Mouse (Mus musculus) skeletal muscle tissue, adult 2 months (tissue): ENCODE data around the gene Cdk9.
A peak's percentile ranks its signal among the peaks of the same experiment; 100 is the strongest.

Experiments used
- DNase-seq: peaks from one replicate; pipeline ENCODE4 v3.0.0-alpha.2; 2012; ENCODE audit warnings: low read depth, low spot score

The Cdk9 gene

DNA sequence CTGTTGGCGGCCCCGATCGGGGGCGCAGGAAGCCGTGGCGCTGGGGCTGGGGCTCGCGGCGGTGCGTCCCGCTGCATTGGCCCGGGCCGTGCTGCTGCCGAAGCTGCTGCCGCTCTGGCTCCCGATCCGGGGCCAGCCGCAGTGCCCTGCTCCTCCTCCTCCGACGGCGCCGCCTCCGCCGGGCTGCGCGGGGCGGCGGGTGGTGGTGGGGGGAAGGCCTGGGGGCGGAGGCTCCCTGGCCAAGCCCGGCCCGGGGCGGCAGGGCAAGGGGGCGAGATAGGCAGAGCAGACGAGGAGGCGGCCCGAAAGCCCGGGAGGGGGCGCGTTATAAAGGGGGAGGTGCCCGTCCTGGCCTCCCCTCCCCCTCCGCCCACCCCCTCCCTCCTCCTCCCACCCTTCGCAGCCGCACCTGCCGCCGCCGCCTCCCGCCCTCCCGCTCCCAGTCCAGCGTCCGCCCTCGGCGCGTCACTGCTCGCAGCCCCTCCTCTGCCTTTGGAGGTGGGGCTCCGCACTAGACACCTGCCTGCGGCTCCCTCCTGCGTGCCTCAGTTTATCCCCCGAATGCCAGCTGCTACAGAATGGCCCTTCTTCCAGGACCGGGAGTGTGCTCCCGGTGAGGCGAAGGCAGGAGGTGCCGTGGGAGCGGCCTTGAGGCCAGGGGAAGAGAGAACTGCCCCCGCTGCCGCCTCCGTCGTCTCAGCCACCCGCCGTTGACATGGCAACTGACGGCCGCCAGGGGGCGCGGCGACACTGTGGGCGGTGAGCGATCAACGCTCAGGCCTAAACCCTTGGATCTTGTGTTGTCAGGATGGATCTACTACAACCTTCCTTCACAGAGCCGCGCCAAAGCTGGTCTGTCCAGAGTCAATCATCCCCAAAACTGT lies at the start of gene Cdk9:
Gene Cdk9, minus strand, starts transcription at position 143 of the 884 bp plus-strand sequence.
- DNase-seq, result peak; percentile 91

DNA sequence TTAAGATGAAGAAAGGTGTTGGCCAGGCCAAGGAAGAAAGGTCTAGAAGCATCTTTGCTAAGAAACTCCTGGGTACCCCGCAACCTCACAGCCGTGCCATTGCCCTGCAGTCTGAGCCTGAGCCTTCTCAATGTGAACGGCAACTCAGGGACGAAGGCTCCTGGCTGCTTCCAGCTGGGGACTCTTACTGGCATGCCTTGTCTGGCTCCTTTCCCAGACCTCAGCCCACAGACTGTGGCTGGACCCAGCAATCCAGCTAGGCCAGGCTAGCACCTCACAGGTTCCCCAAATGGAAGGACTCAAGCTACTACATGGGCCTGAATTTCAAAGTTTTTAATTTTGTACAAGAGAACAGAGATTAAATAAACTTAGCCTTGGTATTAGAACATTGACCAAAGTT lies 49.0 kb upstream of the Cdk9 start:
- DNase-seq, result no peak

DNA sequence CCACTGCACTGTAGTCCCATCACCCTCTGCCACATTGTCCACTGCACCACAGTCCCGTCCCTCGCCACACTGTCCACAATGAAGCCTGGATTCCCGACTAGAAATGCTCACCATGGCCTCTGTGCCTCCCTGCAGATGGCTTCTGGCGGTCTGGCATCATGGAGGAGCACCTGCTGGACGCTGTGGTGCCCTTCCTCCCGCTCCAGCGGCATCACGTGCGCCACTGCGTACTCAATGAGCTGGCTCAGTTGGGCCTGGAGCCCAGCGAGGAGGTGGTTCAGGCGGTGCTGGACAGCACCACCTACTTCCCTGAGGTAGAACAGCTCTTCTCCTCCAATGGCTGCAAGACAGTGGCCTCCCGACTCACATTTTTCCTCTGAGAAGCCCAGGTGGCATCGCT lies 48.5 kb upstream of the Cdk9 start:
- DNase-seq, result no peak

DNA sequence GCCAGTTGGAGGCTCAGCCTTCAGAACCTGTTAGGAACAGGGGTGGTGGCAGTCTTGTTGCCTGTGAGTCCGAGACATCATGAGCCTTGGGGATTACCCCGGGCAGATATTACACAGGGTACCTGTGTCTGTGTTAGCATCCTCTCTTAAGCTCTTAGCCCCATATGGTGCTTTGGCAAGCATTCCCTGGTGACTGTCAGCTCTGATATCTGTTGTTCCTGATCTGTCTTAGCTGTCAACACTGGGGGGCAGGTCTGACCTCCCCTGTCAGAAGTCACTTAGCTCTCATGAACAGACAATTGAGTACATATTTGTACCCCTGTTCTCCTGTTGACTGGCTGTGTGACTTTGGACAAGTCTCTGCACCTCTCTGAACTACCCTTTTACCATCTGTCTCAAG lies 46.1 kb upstream of the Cdk9 start:
- DNase-seq, result no peak

DNA sequence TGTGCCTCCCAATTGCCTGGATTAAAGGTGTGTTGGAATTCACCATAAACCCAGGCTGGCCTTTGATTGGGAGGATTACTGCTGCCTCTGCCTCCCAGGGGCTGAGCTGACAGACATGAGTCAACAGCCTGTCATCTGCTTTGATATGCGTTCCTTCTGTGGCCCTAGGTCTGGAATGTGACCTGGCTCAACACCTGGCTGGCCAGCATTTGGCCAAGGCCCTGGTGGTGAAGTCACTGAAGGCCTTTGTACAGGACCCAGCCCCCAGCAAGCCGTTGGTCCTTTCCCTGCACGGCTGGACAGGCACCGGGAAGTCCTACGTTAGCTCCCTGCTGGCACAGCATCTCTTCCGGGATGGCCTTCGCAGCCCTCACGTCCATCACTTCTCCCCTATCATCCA lies 45.6 kb upstream of the Cdk9 start:
- DNase-seq, result no peak

DNA sequence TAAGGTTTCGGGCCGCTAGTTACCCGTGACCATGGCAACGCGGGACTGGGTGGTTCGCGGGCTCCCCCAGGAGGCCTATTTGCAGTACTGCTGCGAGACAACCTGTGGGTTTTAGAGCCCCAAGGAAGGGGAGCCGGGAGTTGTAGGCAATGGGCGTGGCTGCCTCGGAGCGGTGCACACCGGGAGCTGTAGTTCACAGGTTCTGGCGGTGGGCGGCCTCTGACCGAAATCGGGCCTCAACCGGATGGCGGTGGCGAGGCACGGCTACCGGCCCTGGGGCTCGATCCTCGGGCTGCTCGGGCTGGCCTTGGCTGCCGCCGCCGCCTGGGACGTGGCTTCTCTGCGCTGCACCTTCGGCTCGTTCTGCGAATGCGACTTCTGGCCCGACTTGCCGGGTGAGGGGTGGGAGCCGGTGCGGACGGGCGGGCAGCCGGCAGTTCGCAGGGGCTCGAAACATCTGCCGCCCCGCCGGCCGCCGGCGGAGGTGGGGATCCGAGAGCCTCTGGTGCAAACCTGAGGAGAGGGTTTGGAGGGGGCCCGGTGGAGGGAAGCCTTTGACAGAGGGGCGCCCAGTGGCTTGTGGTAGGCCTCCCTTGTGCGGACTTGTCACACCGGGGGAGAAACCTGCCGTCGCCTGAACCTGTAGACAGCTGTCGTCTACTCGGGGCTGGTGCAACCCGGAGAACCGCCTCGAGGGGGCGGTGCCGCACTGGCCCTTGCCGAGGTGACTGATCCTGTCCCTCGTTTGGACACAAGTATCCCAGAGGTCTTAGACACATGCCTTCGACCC lies 44.4 kb upstream of the Cdk9 start, which contains the start of gene Tor2a:
Gene Tor2a, plus strand, starts transcription at position 179 of the 790 bp plus-strand sequence.
- peak; percentile 97 for DNase-seq

DNA sequence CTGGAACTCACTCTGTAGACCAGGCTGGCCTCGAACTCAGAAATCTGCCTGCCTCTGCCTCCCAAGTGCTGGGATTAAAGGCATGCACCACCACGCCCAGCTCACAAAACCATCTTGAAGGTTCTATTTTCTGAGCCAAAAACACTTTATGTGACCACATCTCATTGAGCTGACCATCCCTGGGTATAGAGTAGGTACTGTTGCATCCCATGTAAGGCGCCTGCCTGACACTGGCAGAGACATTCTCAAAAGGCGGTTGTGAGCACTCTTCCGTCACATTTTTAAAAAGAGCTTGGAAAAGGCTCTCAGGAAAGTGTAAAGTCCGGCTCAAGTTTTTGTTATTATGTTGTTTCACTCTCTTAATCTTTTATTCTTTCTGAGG lies 43.8 kb upstream of the Cdk9 start:
- no peak for DNase-seq

DNA sequence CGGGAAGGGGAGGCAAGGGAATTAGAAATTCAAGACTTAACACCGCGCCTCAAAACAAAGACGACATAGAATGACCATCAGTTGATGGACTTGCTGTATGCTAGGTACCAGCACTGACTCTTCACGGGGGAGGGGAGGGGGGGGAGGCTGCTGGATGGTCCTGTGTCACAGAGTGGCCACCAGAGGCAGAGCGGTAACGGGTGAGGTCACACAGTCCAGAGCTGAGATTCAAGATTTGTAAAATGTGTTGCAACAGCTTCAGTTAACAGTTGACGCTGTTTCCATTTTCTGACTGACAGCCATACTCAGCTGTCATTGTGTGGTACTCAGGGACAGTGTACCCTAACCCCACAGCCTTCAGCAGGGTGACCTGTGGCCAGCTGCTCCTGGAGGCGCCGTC lies 39.3 kb upstream of the Cdk9 start:
- DNase-seq, result no peak

DNA sequence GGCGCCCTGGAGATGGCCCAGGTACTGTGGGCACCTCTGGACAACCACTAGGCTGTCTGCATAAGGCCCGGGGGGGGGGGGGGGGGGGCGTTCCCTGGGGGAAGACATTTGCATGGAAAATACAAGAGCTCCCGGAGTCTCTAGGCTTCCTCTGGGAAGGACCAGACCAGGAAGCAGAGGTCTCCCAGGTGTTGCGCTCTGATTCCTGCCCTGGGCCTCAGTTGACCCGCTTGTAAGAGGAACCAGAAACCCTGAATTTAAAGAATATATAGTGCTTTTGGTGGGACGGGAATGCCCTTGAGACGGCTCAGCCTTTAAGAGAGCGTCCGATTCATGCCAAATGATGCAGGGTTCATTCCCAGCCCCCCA lies 38.8 kb upstream of the Cdk9 start:
- no peak for DNase-seq

DNA sequence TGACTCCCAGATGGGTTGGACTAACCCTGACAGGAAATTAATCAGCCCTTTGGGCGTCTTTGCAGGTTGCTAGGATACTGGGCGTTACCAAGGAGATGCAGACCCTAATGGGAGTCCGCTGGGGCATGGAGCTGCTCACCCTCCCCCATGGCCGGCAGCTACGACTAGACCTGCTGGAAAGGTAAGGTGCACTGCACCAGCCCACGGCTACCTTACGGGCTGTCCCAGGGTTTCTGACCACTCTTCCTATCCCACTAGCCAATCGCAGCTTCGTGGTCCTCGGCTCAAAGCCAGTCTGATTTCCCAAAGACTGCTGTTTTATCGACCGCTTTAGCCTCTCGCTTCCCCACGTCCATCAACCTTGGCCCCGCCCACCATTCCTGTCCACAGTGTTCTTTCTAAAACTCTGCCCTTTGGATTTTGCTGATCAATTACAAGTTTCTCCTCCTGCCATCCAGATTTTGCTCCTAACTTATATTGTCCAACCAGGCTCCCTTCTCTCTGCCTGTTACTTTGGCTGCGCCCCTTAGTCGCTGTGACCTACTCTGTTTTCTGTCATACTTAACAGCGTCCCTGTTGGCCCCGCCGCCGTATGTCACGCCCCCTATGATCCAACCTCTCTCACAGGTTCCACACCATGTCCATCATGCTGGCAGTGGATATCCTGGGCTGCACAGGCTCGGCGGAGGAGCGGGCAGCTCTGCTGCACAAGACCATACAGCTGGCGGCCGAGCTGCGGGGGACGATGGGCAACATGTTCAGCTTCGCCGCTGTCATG lies 38.2 kb upstream of the Cdk9 start:
- DNase-seq, result no peak

DNA sequence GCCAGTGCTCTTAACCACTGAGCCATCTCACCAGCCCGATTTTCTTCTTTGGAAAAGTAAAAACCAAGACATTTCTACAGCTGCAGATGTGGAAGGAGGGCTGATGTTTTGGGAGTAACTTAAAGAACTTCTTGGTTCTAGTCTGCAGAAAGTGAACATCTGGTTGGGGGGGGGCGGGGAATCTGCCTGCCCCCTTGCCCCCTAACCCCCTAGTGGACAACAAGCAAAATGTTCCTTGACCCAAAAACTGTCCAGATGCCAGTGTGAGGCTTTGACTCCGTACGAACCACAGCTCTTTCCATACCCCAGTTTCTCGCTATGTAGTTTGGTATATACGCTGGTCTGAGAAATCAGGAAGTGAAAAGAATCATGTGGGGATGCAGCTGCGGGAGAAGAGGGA lies 37.3 kb upstream of the Cdk9 start:
- DNase-seq, result no peak

DNA sequence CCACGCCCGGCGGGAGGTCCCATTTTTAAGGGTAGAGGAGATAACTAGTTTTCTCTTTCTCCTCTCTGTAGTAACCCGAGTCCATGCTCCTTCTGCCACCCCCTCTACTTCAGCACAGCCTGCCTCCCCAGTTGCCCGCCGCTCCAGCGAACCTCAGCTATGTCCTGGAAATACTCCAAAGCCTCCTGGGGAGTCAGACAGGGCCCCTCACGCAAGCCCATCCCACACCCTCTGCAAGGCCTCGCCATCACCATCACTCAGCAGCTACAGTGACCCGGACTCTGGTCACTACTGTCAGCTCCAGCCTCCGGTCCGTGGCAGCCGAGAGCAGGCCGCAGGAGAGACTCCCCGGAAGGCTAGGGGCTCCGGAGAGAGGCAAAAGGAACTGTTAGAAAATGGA lies 36.2 kb upstream of the Cdk9 start:
- DNase-seq, result no peak

DNA sequence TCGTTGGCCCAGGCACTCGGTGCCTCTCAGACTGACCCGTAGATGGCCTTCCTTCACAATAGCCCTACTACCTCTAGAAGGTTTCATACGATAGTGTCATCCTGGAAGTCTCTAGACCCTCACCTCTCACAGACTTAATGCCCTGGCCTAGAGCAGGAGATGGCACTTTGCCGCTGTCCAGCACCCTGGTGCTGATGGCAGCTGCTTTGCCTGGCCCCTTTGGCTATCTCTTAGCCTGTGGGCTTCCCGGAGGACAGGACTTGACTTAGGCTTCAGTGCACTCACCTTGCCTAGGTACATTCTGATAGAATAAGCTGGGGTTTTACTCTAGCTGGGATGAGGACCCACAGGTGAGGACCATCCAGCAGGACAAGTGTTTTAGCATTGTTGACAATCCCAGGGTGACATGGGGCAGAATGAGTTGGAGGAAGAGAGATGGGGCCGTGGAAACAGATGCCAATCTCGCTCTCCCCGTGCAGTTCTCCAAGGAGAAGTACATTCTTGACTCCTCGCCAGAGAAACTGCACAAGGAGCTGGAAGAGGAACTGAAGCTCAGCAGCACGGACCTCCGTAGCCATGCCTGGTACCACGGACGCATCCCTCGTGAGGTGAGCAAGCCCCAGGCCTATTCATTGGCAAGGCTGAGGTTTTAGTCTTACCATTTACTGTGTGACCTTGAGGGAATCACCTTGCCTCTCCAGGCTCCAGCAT lies 31.6 kb upstream of the Cdk9 start:
- no peak for DNase-seq

DNA sequence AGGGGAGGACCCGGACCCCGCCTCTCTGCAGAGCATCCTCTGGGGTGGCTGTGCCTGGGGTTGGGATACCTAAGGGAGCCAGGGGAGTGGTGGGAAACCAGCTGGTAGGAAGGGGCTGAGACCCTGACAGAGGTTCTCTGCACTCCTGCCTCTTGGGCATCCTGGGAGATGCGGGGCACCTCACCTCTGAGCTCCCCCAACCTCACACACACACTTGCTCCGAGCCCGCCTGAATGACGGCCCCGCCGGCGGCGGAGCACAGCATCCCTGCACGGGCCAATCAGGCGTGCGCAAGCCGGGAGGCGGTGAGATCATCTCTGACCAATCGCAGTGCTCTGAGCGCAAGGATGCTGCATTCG lies 29.3 kb upstream of the Cdk9 start:
- DNase-seq, result no peak

DNA sequence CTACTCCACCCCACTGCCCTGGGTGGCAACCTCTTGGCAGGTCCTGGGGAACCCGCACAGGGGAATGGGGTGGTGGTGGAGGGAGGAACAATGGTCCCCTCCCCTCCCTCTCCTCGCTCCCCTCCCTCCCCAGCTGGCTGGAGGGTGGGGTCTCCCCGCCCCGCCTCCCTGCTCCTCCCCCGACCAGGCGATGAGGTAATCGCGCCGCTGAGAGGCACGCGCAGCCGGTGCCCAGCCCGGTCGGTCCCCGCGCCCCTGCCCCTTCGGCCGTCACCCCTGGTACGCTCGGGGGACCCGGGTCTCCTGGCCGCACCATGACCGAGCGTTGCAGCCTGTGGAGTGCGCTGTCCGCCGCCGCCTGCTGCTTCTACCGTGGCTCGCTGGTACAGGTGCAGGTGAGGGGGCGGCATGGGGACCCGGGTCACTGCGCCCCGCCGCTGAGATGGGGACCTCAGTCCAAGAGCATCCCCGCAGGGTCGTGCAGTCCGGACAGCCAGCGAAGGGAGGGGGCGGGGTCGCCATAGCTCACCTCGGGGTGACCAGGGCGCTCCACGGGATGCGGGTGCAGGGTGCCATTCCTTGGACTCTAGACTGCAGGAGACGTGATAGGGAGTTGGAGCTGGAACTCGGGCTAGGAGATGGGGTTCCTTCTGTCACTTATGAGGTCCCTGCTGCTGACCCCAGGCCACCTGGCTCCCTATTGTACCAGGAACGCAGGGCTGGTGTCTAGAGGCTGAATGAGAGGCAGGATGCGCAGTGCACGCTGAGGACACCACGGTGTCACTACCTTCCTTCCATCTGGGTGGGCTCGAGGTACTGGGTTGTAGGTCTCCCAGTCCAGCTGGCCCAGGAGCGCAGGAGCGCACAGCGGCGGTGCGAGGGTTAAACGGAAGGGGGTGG lies 28.6 kb upstream of the Cdk9 start:
- DNase-seq, result no peak

DNA sequence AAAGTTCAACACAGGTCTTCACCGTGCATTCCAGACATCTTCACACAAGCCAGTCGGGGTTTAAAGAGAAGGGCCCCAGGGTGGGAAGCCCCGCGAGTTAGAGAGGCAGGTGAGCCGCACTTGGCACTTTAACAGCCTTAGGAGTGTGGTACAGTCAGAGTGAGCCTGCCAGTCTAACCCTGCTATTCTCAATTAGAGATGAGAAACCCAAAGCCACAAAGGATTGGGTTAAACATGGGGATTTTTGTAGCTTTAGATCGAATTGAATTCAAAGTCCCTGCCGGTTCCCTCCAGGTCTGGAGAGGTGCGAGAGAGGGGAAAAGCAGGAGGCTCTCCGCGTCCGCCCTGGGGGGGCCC lies 28.0 kb upstream of the Cdk9 start, which contains the start of gene 6330409D20Rik:
Gene 6330409D20Rik, minus strand, starts transcription at position 101 of the 357 bp plus-strand sequence.
- DNase-seq, result no peak

DNA sequence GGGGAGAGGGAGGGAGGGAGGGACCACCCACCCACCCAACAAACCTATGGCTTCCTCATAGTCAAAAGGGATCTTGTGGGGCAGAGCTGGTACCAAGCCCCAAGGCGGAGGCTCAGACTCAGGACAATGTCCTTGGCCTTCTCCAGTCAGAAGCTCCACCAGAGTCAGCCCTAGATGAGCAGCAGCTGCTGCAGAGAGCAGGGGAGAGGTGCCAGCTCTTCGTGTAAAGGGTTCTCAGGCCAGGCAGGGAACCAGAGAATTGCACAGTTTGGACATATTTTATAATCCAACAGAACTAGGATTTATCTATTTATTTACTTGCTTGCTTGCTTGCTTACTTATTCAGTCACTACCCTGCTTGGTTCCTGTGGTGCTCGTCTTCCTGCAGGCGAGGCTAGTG lies 26.4 kb upstream of the Cdk9 start:
- DNase-seq, result no peak

DNA sequence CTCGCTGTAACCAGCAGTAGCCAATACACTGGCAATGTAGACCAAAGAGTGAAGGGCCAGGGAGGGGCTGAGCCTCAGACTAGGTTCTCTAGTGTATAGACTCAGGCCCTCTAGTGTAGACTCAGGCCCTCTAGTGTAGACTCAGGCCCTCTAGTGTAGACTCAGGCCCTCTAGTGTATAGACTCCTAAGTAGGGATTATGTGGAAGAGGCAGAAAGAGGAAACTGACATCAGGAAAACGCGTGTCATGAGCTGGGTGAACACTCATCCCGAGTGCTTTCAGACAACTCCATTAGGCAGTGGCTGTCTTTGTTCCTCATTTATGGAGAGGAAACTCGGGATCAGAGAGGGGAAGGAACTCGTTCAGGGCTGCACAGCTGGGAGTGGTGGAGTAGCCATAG lies 24.1 kb upstream of the Cdk9 start:
- no peak for DNase-seq

DNA sequence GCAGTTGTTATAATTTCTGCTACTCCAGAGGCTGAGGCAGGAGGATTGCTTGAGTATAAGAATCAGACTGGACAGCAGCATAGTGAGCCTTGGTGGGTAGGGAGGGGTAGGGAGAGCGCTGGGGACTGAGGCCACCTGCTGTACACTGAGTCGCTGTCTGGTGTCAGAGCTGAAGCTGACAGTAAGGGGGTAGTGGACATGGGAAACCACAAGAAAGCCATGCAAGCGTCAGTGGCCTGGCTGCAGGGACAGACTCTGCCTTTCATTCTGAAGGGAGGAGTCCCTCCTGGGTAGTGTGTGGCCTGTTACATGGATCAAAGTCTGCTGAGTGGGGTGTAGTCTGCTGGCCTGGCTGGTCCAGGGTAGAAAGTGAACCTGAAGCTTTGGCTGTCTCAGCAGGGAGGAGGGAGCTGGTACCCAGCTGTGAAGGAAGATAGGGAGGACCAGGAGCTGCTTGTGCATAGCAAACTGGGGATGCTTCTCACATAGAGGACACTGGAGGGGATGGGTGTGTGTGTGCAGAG lies 23.5 kb upstream of the Cdk9 start:
- no peak for DNase-seq

DNA sequence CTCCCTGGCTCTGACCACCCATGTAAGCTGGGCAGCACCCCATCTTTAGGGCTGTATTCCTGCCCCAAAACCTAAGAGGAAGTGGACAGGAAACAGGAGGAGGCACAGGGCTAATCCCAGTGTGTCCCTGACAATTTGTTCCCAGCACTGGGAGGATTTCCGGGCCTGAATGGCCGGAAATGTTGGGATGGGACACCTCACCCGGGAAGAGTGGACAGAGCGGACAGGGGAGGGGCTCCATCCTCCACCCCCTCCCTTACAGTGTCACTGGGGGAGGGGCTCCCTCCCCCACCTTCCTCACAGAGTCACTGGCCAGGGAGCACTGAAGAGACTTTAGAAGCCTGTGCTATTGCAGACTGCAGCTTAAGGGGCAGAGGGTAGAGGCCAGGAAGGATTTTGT lies 22.1 kb upstream of the Cdk9 start:
- DNase-seq, result peak; percentile 45
